Mouse (Mus musculus) midbrain, postnatal 0 days (tissue): ENCODE data around the gene Tmem168. TPM values are rescaled to one million over a fixed set of nuclear protein-coding genes. Genes with fewer than 3 reads are reported as not detected.

ENCODE experiments used
- ATAC-seq: fragments of 200-750 bp; cut with Nextera tagmentation; 2 replicates; pipeline ENCODE4 v1.8.0; 2017; ENCODE audit warnings: moderate number of reproducible peaks, mild to moderate bottlenecking, moderate TSS enrichment, moderate library complexity; ENCODE audit not compliant: low FRiP score
- DNase-seq: peaks from one replicate; pipeline ENCODE4 v3.0.0-alpha.2; 2015; ENCODE audit warnings: low spot score
- H3K27ac ChIP-seq: fragments of 300-500 bp; sonication (generic); 2 replicates; pipeline ENCODE4 v1.5.1; 2014; ENCODE audit warnings: low read depth, mild to moderate bottlenecking, low read length, mixed read lengths
- H3K27me3 ChIP-seq: fragments of 300-500 bp; sonication (generic); 2 replicates; pipeline ENCODE4 v1.6.1; 2014; ENCODE audit warnings: low read length, control low read depth, mixed read lengths; ENCODE audit not compliant: insufficient read depth
- H3K36me3 ChIP-seq: fragments of 300-500 bp; sonication (generic); 2 replicates; pipeline ENCODE4 v1.6.1; 2014; ENCODE audit warnings: low read length, control low read depth, mixed read lengths; ENCODE audit not compliant: insufficient read depth
- H3K4me1 ChIP-seq: fragments of 300-500 bp; sonication (generic); 2 replicates; pipeline ENCODE4 v1.6.1; 2014; ENCODE audit warnings: mild to moderate bottlenecking, control low read depth, antibody characterized with exemption, low read length, mixed read lengths; ENCODE audit not compliant: insufficient read depth
- H3K4me2 ChIP-seq: fragments of 300-500 bp; sonication (generic); 2 replicates; pipeline ENCODE4 v1.6.1; 2014; ENCODE audit warnings: low read depth, mild to moderate bottlenecking, low read length, mixed read lengths; ENCODE audit not compliant: poor library complexity, severe bottlenecking
- H3K4me3 ChIP-seq: fragments of 300-500 bp; sonication (generic); 2 replicates; pipeline ENCODE4 v1.5.1; 2014; ENCODE audit warnings: low read depth, mild to moderate bottlenecking, low read length, moderate library complexity
- H3K9ac ChIP-seq: fragments of 300-500 bp; sonication (generic); replicated peaks from 2 replicates; pipeline ENCODE4 v1.6.1; 2014; ENCODE audit warnings: mild to moderate bottlenecking, low read length, moderate library complexity, mixed read lengths; ENCODE audit not compliant: poor library complexity, severe bottlenecking
- H3K9me3 ChIP-seq: fragments of 300-500 bp; sonication (generic); 2 replicates; pipeline ENCODE4 v1.6.1; 2016; ENCODE audit warnings: low read length, control low read depth
- CTCF ChIP-seq: IDR thresholded peaks from 2 replicates; pipeline ENCODE4 v1.5.1; 2016; ENCODE audit warnings: antibody characterized with exemption, mild to moderate bottlenecking
- WGBS: fragments of 180-500 bp; shearing (Covaris S2); extraction: QIAGEN DNeasy Blood & Tissue Kit; methylation state at CpG from one replicate; pipeline ENCODE4 v1.1.7; 2014; 5-methylcytosine and 5-hydroxymethylcytosine counted together
- polyA plus RNA-seq: library from polyadenylated mRNA; unstranded; fragments of >200 nt; fragmentation: Nextera tagmentation; extraction: Ambion mirVana; gene quantifications from 2 replicates; pipeline ENCODE4 v1.2.1, GENCODE M21; 2015
- total RNA-seq: library from RNA; depleted of rRNA; stranded (reverse); fragments of >200 nt; gene quantifications from 2 replicates; pipeline ENCODE4 v1.2.3, GENCODE M21; 2014

Tmem168 gene
- total and polyA plus RNA-seq, 2 experiments from 2014 or later = 15.0 to 16.6 TPM

- ATAC-seq (no peak), DNase-seq (no peak)
- Histone ChIP-seq H3K4me2 (no peak overlapping the region), H3K9me3 (no peaks in the 10 kb centered on the region), H3K4me1 (peaks cover 4% of the 10 kb centered on the region; the same call in 1 of the 2 replicates), H3K36me3 (peaks cover under 1% of the 10 kb centered on the region; the same call in 1 of the 2 replicates), H3K9ac (no peak overlapping the region), H3K27ac (no peak overlapping the region), H3K27me3 (no peaks in the 10 kb centered on the region), H3K4me3 (no peak overlapping the region)
- 82% methylated on average over 7 of the region's 7 CpGs for WGBS
- no peak for TF ChIP-seq CTCF
These were observed 9.5 kb downstream of the Tmem168 start for GRCm38 (mm10) chr6:13598239-13598923.

GRCm38 (mm10) chr6:13592729-13593345 is 15.1 kb downstream of the Tmem168 start:
- Histone ChIP-seq H3K4me2 (no peak overlapping the region), H3K36me3 (peaks cover 14% of the 10 kb centered on the region; the same call in 1 of the 2 replicates), H3K9ac (no peak overlapping the region), H3K4me1 (no peaks in the 10 kb centered on the region), H3K9me3 (no peaks in the 10 kb centered on the region), H3K4me3 (no peak overlapping the region), H3K27me3 (no peaks in the 10 kb centered on the region), H3K27ac (no peak overlapping the region)
- DNase-seq = no peak
- no peak for TF ChIP-seq CTCF
- WGBS = 89% methylated on average over 4 of the region's 4 CpGs
- ATAC-seq = no peak

- Histone ChIP-seq H3K9me3 (no peaks in the 10 kb centered on the region), H3K4me2 (no peak overlapping the region), H3K4me3 (no peak overlapping the region), H3K27ac (no peak overlapping the region), H3K27me3 (no peaks in the 10 kb centered on the region), H3K36me3 (peaks cover 12% of the 10 kb centered on the region; the same call in 1 of the 2 replicates), H3K4me1 (no peaks in the 10 kb centered on the region), H3K9ac (no peak overlapping the region)
- ATAC-seq (no peak), DNase-seq (no peak)
- TF ChIP-seq CTCF = no peak
- 64% methylated on average over 2 of the region's 2 CpGs for WGBS
These were observed 21.3 kb downstream of the Tmem168 start for GRCm38 (mm10) chr6:13586560-13586959.

DNA sequence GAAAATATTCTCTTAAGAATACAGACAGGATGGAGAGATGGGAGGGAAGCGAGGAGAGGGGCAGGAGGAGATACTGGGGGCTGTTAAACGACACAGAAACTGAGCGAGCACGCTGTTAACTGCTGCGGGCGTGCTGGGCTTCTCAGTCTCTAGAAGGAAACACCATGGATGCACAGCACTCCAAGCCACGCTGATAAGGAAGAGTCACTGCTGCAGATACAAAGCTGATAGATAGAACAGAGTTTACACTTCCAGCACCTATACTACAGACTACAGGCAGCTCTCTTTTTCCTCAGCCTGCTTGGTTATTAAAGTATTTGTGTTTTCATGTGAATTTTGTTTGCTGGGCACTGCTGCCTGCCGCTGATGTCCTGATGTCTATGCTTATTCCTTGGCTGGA is 21.7 kb downstream of the Tmem168 start:
- Histone ChIP-seq H3K27me3 (no peaks in the 10 kb centered on the region), H3K4me2 (no peak overlapping the region), H3K27ac (no peak overlapping the region), H3K36me3 (peaks cover 12% of the 10 kb centered on the region; the same call in 1 of the 2 replicates), H3K9ac (no peak overlapping the region), H3K4me3 (no peak overlapping the region), H3K9me3 (no peaks in the 10 kb centered on the region), H3K4me1 (no peaks in the 10 kb centered on the region)
- WGBS = 90% methylated on average over 8 of the region's 8 CpGs
- no peak for DNase-seq
- no peak for ATAC-seq
- no peak for TF ChIP-seq CTCF

DNA sequence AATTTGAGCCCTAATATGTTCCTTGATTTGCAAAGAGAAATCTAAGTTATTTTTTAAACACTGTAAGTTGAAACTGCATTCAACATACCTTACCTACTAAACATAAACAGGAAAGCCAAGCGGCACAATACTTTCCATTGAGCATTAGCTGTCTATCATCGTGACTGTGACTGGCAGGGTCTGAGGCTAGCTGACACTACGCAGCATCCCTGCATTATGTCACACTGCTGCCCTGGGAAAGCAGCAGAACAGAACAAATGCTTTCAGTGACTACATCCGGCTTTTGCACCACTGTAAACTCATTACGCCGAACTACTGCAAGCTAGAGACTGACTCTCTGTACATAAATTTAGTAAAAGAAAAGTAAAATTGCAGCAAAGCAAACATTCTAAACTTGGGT is 23.1 kb downstream of the Tmem168 start:
- ATAC-seq = no peak
- H3K36me3 ChIP-seq = peaks cover 10% of the 10 kb centered on the region; the same call in 1 of the 2 replicates

GRCm38 (mm10) chr6:13582075-13582474 is 25.8 kb downstream of the Tmem168 start:
- Histone ChIP-seq H3K4me2 (no peak overlapping the region), H3K4me1 (no peaks in the 10 kb centered on the region)
- no peak for TF ChIP-seq CTCF

More for the DNA sequence above, 23.1 kb downstream of the Tmem168 start:
- WGBS = 90% methylated on average over 6 of the region's 6 CpGs
- no peaks in the 10 kb centered on the region for H3K27me3 ChIP-seq
- H3K4me3 ChIP-seq = no peak overlapping the region
- TF ChIP-seq CTCF = no peak
- H3K4me1 ChIP-seq = no peaks in the 10 kb centered on the region
- no peak overlapping the region for H3K27ac ChIP-seq
- no peaks in the 10 kb centered on the region for H3K9me3 ChIP-seq
- DNase-seq = no peak
- H3K4me2 ChIP-seq = no peak overlapping the region
- no peak overlapping the region for H3K9ac ChIP-seq

More at GRCm38 (mm10) chr6:13582075-13582474, 25.8 kb downstream of the Tmem168 start:
- no peak for DNase-seq
- 98% methylated on average over 1 of the region's 1 CpGs for WGBS
- no peaks in the 10 kb centered on the region for H3K9me3 ChIP-seq
- H3K4me3 ChIP-seq = no peak overlapping the region
- H3K27me3 ChIP-seq = no peaks in the 10 kb centered on the region
- ATAC-seq = no peak
- H3K9ac ChIP-seq = no peak overlapping the region
- peaks cover 7% of the 10 kb centered on the region; the same call in 1 of the 2 replicates for H3K36me3 ChIP-seq
- no peak overlapping the region for H3K27ac ChIP-seq
